Mouse (Mus musculus) E14TG2a.4 (cell line): Measurements from ENCODE around the gene Phex.

Source experiments
- CTCF ChIP-seq: conservative IDR thresholded peaks from 2 replicates; pipeline ENCODE4 v1.5.1; 2014; ENCODE audit warnings: low read length
- NANOG ChIP-seq: IDR thresholded peaks from 2 replicates; pipeline ENCODE4 v1.6.1; 2014; ENCODE audit warnings: borderline replicate concordance, low read length, mixed read lengths
- POU5F1 ChIP-seq: IDR thresholded peaks from 2 replicates; pipeline ENCODE4 v1.6.1; 2014; ENCODE audit warnings: low read length, borderline replicate concordance

DNA sequence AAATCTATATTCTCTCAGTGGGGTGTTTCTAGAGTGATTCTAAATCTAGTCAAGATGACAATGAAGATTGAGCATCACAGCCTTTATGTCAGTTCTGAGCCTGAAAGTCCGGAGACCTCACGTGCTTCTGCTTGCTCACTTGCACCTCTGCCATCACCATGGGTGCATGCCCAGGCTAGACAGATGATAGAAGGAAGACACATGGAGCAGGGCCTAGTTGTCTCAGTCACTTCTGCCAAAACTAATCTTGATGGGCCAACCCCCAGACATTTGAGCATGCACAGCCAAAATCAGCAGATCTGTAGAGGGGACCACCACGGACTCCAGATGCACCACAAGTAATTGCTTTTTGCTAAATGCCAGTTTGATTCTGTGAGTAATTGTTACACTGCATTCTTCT lies 85.3 kb downstream of the Phex start:
- no peak for TF ChIP-seq CTCF
- TF ChIP-seq POU5F1: no peak
- TF ChIP-seq NANOG: no peak
